Mouse (Mus musculus): Measurements from ENCODE around the gene Tbc1d4.

GRCm38 (mm10) chr14:101616178-101616577 is 7.2 kb upstream of the Tbc1d4 start:
- TF ChIP-seq CTCF (IDR thresholded peaks at IDR 0.05; ENCODE audit: extremely low read depth, insufficient read depth, insufficient read length, insufficient replicate concordance) (no peak), POLR2A (IDR thresholded peaks at IDR 0.05; ENCODE audit: low read depth, low read length) (no peak)

Data from spleen, adult 2 months (tissue).